Mouse (Mus musculus) skeletal muscle tissue, adult 2 months (tissue): ENCODE results near the gene Gm9508.
"Not testable (repeated sequence)": the region's sequence is repeated elsewhere in the genome, so short reads cannot be mapped to it uniquely, and the experiment has no call there.

Experiments used
- DNase-seq: peaks from one replicate; pipeline ENCODE4 v3.0.0-alpha.2; 2012; ENCODE audit warnings: low read depth, low spot score

Gene Gm9508

DNA sequence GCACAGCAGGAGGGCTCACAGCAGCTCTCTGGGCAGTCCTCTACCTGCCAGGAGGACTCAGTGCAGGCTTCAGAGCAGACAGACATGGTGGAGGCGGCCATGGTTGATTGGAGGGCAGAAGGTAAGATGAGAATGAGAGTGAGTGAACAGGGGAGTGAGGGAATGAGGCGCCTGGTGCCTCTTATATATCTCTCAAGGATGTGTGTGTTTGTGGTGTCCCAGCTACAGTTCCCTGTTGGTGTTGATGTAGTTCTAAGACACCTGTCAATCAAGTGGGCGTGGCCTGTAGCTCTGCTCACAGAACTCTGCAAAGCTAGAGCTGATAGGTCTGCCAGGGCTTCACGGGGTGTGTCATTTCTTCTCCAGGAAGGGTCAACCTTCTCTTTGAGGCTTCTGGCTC lies at the start of gene Gm9508:
Gm9508 (minus strand) TSS at position 101 of the 400 bp plus-strand sequence.
- no peak for DNase-seq

- not testable (repeated sequence) for DNase-seq
Observed at GRCm38 (mm10) chr10:77741924-77742688, 45.1 kb upstream of the Gm9508 start, which contains the start of gene Gm18596. TSS of gene Gm18596 (minus strand) at chr10:77742638.

DNA sequence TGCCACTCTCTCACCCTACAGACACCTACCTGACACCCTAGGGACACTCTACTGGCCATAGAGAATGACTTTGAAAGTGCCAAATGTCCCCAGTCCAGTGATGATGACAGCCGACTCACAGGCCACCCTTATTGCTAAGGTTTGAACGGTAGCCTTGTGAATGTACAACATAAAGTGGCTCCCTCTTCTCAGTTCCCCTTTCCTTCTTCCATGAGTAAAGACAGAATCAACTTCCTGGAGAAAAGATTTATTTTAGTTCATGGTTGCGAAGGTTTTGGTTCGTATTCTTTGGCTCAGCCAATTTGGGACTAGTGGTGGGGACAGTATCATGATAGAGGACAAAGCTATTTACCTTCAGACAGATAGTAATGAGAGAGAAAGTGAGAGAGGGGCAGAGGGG lies 41.9 kb upstream of the Gm9508 start:
- no peak for DNase-seq

DNA sequence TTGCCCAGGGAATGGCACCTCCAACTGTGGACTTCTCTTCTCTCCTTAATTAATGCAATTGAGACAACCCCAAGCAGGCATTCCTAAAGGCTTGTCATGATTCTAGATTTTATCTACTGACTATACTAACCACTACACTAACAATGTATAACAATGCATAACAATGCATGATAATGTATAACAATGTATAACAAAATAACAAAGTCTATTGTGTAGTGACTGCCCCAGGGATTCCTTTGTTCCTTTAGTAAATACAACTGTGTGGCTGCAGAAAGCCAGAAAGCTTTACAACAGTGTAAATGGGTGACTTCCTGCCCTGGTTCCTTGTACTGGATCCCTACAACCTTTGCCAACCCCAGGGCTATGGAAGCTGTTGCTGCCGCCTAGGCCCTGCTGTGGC lies 38.9 kb upstream of the Gm9508 start:
- no peak for DNase-seq

GRCm38 (mm10) chr10:77729241-77729640 lies 32.2 kb upstream of the Gm9508 start:
- DNase-seq = no peak

DNA sequence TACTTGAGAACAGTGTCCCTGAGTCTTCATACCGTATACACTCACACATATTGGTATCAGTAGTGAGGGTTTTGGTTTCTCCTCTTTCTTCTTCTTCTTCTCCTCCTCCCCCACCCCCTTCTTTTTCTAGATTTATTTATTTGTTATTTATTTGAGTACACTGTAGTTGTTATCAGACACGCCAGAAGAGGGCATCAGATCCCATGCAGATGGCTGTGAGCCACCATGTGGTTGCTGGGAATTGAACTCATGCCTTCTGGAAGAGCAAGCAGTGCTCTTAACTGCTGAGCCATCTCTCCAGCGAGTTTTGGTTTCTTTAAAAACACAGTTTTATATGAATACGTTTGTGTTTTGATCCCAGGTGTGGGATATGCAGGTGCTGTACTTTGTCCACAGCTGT lies 31.2 kb upstream of the Gm9508 start:
- no peak for DNase-seq

GRCm38 (mm10) chr10:77726186-77726585 lies 29.2 kb upstream of the Gm9508 start, which contains the start of gene Gm10100:
TSS of gene Gm10100 (plus strand) at chr10:77726486.
- no peak for DNase-seq

- DNase-seq = no peak
Observed at GRCm38 (mm10) chr10:77724855-77725254, 27.8 kb upstream of the Gm9508 start.

- not testable (repeated sequence) for DNase-seq
Observed at GRCm38 (mm10) chr10:77720299-77720698, 23.3 kb upstream of the Gm9508 start, which contains the start of gene Krtap12-1. TSS of gene Krtap12-1 (plus strand) at chr10:77720599.

DNA sequence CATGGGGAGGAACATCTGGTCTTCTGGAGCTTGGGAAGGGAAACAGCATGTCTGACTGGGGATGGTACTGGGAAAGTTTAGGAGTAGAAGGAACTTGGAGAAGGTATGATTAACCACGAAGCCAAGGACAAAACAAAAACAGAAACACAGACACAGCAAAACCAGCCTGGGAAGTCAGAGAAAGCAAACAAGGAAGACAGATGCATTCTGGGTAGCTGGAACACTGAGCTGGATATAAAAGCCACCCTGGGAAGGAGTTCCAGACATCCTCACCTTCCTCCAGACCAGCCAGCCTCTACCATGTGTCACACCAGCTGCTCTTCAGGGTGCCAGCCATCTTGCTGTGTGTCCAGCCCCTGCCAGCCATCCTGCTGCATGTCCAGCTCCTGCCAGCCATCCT lies 18.5 kb upstream of the Gm9508 start, which contains the start of gene Gm10142:
Gm10142 (plus strand) TSS at position 301 of the 400 bp plus-strand sequence.
- DNase-seq = no peak

DNA sequence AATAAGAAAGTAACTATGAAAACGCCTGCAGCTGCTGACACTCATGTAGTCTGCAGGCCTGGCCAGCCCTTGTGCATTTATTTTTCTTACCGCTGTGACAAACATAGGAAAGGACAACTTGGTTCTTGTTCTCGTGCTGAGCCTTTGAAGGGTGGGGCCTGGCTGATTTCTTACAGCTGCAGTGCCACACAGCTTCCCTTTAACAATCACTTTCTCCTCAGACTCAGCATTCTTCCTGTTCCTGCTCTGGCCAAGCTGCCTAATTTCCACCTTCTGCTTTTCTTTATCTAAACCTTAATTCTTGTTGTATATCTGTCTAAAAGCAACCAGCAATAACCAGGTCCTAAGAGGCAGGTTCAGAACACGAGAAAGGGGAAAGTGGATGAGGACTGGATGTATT lies 16.7 kb upstream of the Gm9508 start:
- DNase-seq = no peak

- not testable (repeated sequence) for DNase-seq
Observed at GRCm38 (mm10) chr10:77711157-77711556, 14.1 kb upstream of the Gm9508 start, which contains the start of gene Gm10024. TSS of gene Gm10024 (plus strand) at chr10:77711457.

DNA sequence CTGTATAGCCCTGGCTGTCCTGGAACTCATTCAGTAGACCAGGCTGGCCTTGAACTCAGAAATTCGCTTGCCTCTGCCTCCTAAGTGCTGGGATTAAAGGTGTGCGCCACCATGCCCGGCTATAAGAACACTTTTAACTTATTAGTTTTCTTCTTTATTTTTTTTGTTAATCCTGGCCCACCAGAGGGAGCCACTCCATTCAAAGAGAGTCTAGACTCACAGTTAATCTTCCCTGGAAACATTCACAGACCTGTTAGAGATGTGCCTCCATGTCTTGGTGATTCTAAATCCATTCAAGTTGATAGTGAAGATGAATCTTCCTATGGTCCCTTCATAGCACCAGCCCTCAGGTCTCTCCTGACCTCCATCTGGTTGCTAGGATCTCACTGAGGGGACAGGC lies 12.8 kb upstream of the Gm9508 start:
- DNase-seq = no peak

DNA sequence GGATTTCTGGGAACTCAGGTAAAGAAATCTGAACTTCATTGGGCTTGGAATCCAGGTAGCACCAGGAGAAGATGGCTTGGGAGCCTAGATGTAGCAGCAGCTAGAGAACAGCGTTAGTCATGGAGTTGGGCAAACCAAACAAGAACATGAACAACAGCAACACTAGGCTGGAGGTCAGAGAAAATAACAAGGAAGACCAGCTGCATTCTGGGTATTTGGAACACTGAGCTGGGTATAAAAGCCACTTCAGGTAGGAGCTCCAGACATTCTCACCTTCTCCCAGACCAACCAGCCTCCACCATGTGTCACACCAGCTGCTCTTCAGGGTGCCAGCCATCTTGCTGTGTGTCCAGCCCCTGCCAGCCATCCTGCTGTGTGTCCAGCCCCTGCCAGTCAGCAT lies 9.3 kb upstream of the Gm9508 start, which contains the start of gene Gm10272:
Gm10272 (plus strand) TSS at position 301 of the 400 bp plus-strand sequence.
- no peak for DNase-seq

- not testable (repeated sequence) for DNase-seq
Observed at GRCm38 (mm10) chr10:77690356-77690807, 6.7 kb downstream of the Gm9508 start, which contains the start of gene Gm19402. TSS of gene Gm19402 (minus strand) at chr10:77690757.

GRCm38 (mm10) chr10:77687021-77687420 lies 10.0 kb downstream of the Gm9508 start:
- no peak for DNase-seq

- no peak for DNase-seq
Observed at GRCm38 (mm10) chr10:77685895-77686664, 11.0 kb downstream of the Gm9508 start, which contains the start of gene Tspear. TSS of gene Tspear (plus strand) at chr10:77686569.

GRCm38 (mm10) chr10:77684181-77684580 lies 12.9 kb downstream of the Gm9508 start:
- DNase-seq = no peak

DNA sequence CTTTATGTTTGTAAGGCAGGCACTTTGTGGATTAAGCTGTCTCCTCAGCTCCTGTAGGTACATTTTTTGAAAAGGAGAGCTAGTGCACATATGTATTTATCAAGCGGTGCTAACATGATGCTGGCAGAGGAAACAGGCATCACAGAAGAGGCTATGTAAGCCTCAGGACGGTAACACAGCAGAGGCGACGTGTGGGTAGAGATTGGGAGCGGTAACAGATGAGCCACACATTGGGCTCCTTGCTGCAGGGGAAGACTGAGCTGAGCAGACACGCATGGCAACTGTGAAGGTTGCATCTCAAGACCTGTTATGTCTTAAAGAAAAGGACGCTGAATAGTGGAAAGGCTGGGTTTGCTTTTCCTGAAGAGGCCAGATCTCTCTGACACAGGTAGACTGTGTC lies 14.0 kb downstream of the Gm9508 start:
- DNase-seq = no peak

GRCm38 (mm10) chr10:77677562-77677961 lies 19.5 kb downstream of the Gm9508 start:
- no peak for DNase-seq

- DNase-seq = no peak
Observed at GRCm38 (mm10) chr10:77673765-77674164, 23.3 kb downstream of the Gm9508 start.

DNA sequence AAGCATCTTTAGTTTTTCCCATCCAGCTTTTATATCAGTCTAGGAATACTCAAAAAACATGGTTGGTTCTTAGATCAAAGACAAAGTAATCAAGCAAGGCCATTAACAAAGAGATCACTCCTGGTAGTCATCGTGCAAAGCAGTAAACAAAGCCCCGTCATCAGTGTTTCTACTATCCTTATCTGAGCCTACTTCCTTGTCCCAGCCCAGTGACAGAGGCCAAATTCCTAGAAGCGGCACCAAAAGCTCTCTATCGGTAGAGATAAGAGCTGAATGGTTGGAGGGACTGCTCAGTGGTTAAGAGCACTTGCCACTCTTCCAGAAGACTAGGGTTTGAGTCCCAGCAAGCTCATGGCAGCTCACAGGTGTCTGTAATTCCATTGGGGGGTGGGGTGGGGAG lies 25.5 kb downstream of the Gm9508 start:
- DNase-seq = no peak
